Mouse (Mus musculus) urinary bladder, postnatal 14 days (tissue): ENCODE data around the gene Gm14569.

Experiments used
- DNase-seq: peaks from one replicate; pipeline ENCODE4 v3.0.0; 2021; ENCODE audit warnings: low spot score

Gene Gm14569

GRCm38 (mm10) chrX:36491730-36492129, at the start of gene Gm14569:
Gm14569 (minus strand) TSS chrX:36491830.
- DNase-seq, result no peak

GRCm38 (mm10) chrX:36534514-36534913, 42.9 kb upstream of the Gm14569 start:
- peak; percentile 77 for DNase-seq

GRCm38 (mm10) chrX:36533744-36534143, 42.1 kb upstream of the Gm14569 start:
- no peak for DNase-seq

- DNase-seq, result no peak
These were observed 38.6 kb upstream of the Gm14569 start for GRCm38 (mm10) chrX:36530251-36530650.

- DNase-seq, result no peak
These were observed 32.1 kb upstream of the Gm14569 start for GRCm38 (mm10) chrX:36523729-36524128.

- no peak for DNase-seq
These were observed 22.1 kb upstream of the Gm14569 start for GRCm38 (mm10) chrX:36513726-36514125.

GRCm38 (mm10) chrX:36513231-36513630, 21.6 kb upstream of the Gm14569 start:
- DNase-seq, result no peak

- no peak for DNase-seq
These were observed 15.2 kb upstream of the Gm14569 start for GRCm38 (mm10) chrX:36506863-36507262.

GRCm38 (mm10) chrX:36489506-36489905, 2.1 kb downstream of the Gm14569 start:
- DNase-seq, result no peak

- no peak for DNase-seq
These were observed 3.6 kb downstream of the Gm14569 start for GRCm38 (mm10) chrX:36487996-36488395.

GRCm38 (mm10) chrX:36474873-36475272, 16.8 kb downstream of the Gm14569 start:
- DNase-seq, result no peak

GRCm38 (mm10) chrX:36474103-36474751, 17.4 kb downstream of the Gm14569 start:
- DNase-seq, result no peak

- peak; percentile 34 for DNase-seq
These were observed 35.6 kb downstream of the Gm14569 start for GRCm38 (mm10) chrX:36456031-36456430.

- DNase-seq, result no peak
These were observed 53.7 kb downstream of the Gm14569 start for GRCm38 (mm10) chrX:36437932-36438331.

GRCm38 (mm10) chrX:36434993-36435392, 56.6 kb downstream of the Gm14569 start:
- no peak for DNase-seq

GRCm38 (mm10) chrX:36419153-36419552, 72.5 kb downstream of the Gm14569 start:
- no peak for DNase-seq

GRCm38 (mm10) chrX:36402316-36402715, 89.3 kb downstream of the Gm14569 start:
- no peak for DNase-seq

GRCm38 (mm10) chrX:36400980-36401379, 90.7 kb downstream of the Gm14569 start, which contains the start of gene Gm6268:
Gm6268 (plus strand) TSS chrX:36401280.
- DNase-seq, result no peak

- DNase-seq, result no peak
These were observed 98.4 kb downstream of the Gm14569 start for GRCm38 (mm10) chrX:36393279-36393678.

GRCm38 (mm10) chrX:36392672-36393071, 99.0 kb downstream of the Gm14569 start:
- no peak for DNase-seq

- peak; percentile 3 for DNase-seq
These were observed 101.1 kb downstream of the Gm14569 start for GRCm38 (mm10) chrX:36390503-36390902.

GRCm38 (mm10) chrX:36389971-36390370, 101.7 kb downstream of the Gm14569 start:
- no peak for DNase-seq

GRCm38 (mm10) chrX:36385340-36385739, 106.3 kb downstream of the Gm14569 start:
- DNase-seq, result peak; percentile 6
